Mouse (Mus musculus): Measurements from ENCODE around the gene Rasa3. TPM values are rescaled to one million over a fixed set of nuclear protein-coding genes. Genes with fewer than 3 reads are reported as not detected.

The Rasa3 gene
- polyA plus RNA-seq, 1 experiment from 2014 or later: 27.4 TPM

DNA sequence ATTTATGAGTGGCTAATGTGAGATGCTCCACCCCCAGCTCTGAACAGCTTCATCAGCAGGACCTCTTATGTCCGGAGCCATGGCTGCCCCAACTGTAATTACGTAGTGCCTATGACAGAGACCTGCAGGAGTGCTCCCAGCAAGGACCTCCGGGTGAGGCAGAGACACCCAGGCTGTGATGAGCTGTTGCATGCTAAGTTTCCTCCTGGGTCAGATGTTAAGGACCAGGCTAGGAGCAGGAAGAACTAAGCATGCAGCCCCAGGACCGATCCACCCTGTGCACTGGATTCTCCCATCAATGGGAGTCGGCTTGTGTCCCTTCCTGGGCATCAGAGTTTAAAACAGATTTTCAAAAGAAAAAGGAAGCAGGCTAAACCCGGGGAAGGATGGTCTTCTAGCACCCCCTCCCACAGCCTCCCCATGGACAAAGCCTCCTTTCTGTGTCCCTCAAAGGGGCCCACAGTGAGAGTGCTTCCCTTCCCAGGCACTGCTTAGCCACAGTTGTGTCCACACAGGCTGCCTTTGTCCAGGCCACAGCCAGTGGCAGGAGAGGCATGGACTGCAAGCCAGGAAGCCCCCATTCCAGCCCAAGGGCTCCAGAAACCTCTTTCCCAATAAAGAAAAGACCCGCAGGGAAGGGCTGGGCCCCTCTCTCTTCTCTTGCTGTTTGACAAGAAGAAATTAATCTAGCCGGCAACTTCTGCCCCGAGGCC lies 54.2 kb downstream of the Rasa3 start:
- WGBS: 62% methylated on average over 9 of the region's 9 CpGs
- ATAC-seq (replicated peaks; ENCODE audit: extremely low read depth, insufficient read depth, low FRiP score): no peak

GRCm38 (mm10) chr8:13620226-13620920 lies 57.0 kb downstream of the Rasa3 start:
- H3K27me3 ChIP-seq (ENCODE audit: control insufficient read depth, insufficient read depth, low read length): no peaks in the 10 kb centered on the region
- ATAC-seq (replicated peaks; ENCODE audit: extremely low read depth, insufficient read depth, low FRiP score): no peak
- no peak overlapping the region for H3K27ac ChIP-seq (ENCODE audit: low read length)
- no peaks in the 10 kb centered on the region for H3K36me3 ChIP-seq (ENCODE audit: control insufficient read depth, insufficient read depth)
- no peak overlapping the region for H3K9ac ChIP-seq (ENCODE audit: low read length)
- H3K4me1 ChIP-seq (ENCODE audit: control insufficient read depth, insufficient read depth, low read length): peaks cover 26% of the 10 kb centered on the region
- H3K4me3 ChIP-seq (ENCODE audit: low read length): no peak overlapping the region
- H3K4me2 ChIP-seq (ENCODE audit: low read depth, low read length): no peak overlapping the region
- 85% methylated on average over 9 of the region's 9 CpGs for WGBS
- no peaks in the 10 kb centered on the region for H3K9me3 ChIP-seq (replicated peaks; ENCODE audit: control insufficient read depth, low read length)

More for the DNA sequence above, 54.2 kb downstream of the Rasa3 start:
- H3K27me3 ChIP-seq (ENCODE audit: control insufficient read depth, insufficient read depth, low read length): no peaks in the 10 kb centered on the region
- no peak overlapping the region for H3K4me3 ChIP-seq (ENCODE audit: low read length)
- H3K9ac ChIP-seq (ENCODE audit: low read length): no peak overlapping the region
- H3K9me3 ChIP-seq (replicated peaks; ENCODE audit: control insufficient read depth, low read length): peaks cover 3% of the 10 kb centered on the region; the same call in 1 of the 2 replicates
- peaks cover 7% of the 10 kb centered on the region for H3K36me3 ChIP-seq (ENCODE audit: control insufficient read depth, insufficient read depth)
- no peak overlapping the region for H3K27ac ChIP-seq (ENCODE audit: low read length)
- H3K4me1 ChIP-seq (ENCODE audit: control insufficient read depth, insufficient read depth, low read length): peaks cover 26% of the 10 kb centered on the region
- H3K4me2 ChIP-seq (ENCODE audit: low read depth, low read length): no peak overlapping the region

GRCm38 (mm10) chr8:13616831-13617505 lies 60.4 kb downstream of the Rasa3 start:
- H3K9ac ChIP-seq (ENCODE audit: low read length): no peak overlapping the region
- 72% methylated on average over 17 of the region's 17 CpGs for WGBS
- 0 out of 2 replicates have a peak overlapping the region, but pooled peaks have one; percentile 14 for H3K27ac ChIP-seq (ENCODE audit: low read length)
- H3K27me3 ChIP-seq (ENCODE audit: control insufficient read depth, insufficient read depth, low read length): no peaks in the 10 kb centered on the region
- peaks cover 16% of the 10 kb centered on the region for H3K36me3 ChIP-seq (ENCODE audit: control insufficient read depth, insufficient read depth)
- no peak overlapping the region for H3K4me3 ChIP-seq (ENCODE audit: low read length)
- H3K4me1 ChIP-seq (ENCODE audit: control insufficient read depth, insufficient read depth, low read length): peaks cover 12% of the 10 kb centered on the region
- no peak for ATAC-seq (replicated peaks; ENCODE audit: extremely low read depth, insufficient read depth, low FRiP score)
- no peak overlapping the region for H3K4me2 ChIP-seq (ENCODE audit: low read depth, low read length)
- peaks cover 4% of the 10 kb centered on the region; the same call in 1 of the 2 replicates for H3K9me3 ChIP-seq (replicated peaks; ENCODE audit: control insufficient read depth, low read length)

- Histone ChIP-seq H3K4me2 (ENCODE audit: low read depth, low read length) (no peak overlapping the region; the same call in 1 of the 2 replicates), H3K9me3 (replicated peaks; ENCODE audit: control insufficient read depth, low read length) (peaks cover 4% of the 10 kb centered on the region; the same call in 1 of the 2 replicates), H3K27ac (ENCODE audit: low read length) (peak overlapping the region; percentile 67), H3K4me1 (ENCODE audit: control insufficient read depth, insufficient read depth, low read length) (peaks cover 10% of the 10 kb centered on the region), H3K4me3 (ENCODE audit: low read length) (no peak overlapping the region), H3K9ac (ENCODE audit: low read length) (peak overlapping the region; percentile 29; the same call in 1 of the 2 replicates), H3K36me3 (ENCODE audit: control insufficient read depth, insufficient read depth) (peaks cover 16% of the 10 kb centered on the region), H3K27me3 (ENCODE audit: control insufficient read depth, insufficient read depth, low read length) (no peaks in the 10 kb centered on the region)
- WGBS: 36% methylated on average over 10 of the region's 10 CpGs
- 0 out of 2 replicates have a peak, but pooled peaks have one; percentile 20 for ATAC-seq (replicated peaks; ENCODE audit: extremely low read depth, insufficient read depth, low FRiP score)
Observed at GRCm38 (mm10) chr8:13614924-13615391, 62.4 kb downstream of the Rasa3 start.

DNA sequence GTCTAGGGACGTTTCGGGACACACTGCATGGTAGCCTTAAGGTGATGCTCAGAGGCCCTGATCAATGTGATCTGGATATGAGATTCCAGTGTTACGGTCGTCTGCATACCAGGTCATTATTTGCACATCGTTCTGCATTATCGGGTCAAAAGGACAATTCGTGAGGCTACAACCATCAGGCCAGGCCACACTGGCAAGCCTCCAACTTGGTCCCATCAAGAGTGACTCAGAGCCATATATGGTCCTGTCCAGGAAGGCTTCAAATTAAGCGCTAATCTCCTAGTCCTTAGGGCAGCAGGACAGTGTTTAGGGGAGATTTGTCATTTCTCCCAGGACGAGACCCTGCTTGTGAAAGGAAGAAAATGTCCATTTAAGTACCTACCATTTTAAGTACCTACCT lies 63.3 kb downstream of the Rasa3 start:
- no peak overlapping the region for H3K9ac ChIP-seq (ENCODE audit: low read length)
- ATAC-seq (replicated peaks; ENCODE audit: extremely low read depth, insufficient read depth, low FRiP score): no peak
- H3K4me2 ChIP-seq (ENCODE audit: low read depth, low read length): no peak overlapping the region
- no peak overlapping the region for H3K4me3 ChIP-seq (ENCODE audit: low read length)
- peaks cover 16% of the 10 kb centered on the region for H3K36me3 ChIP-seq (ENCODE audit: control insufficient read depth, insufficient read depth)
- peaks cover 4% of the 10 kb centered on the region; the same call in 1 of the 2 replicates for H3K9me3 ChIP-seq (replicated peaks; ENCODE audit: control insufficient read depth, low read length)
- WGBS: 67% methylated on average over 9 of the region's 9 CpGs
- no peak overlapping the region for H3K27ac ChIP-seq (ENCODE audit: low read length)
- no peaks in the 10 kb centered on the region for H3K27me3 ChIP-seq (ENCODE audit: control insufficient read depth, insufficient read depth, low read length)
- peaks cover 14% of the 10 kb centered on the region for H3K4me1 ChIP-seq (ENCODE audit: control insufficient read depth, insufficient read depth, low read length)

GRCm38 (mm10) chr8:13611702-13612101 lies 65.7 kb downstream of the Rasa3 start:
- Histone ChIP-seq H3K4me1 (ENCODE audit: control insufficient read depth, insufficient read depth, low read length) (peaks cover 14% of the 10 kb centered on the region), H3K9me3 (replicated peaks; ENCODE audit: control insufficient read depth, low read length) (peaks cover 4% of the 10 kb centered on the region; the same call in 1 of the 2 replicates), H3K36me3 (ENCODE audit: control insufficient read depth, insufficient read depth) (peaks cover 16% of the 10 kb centered on the region), H3K4me2 (ENCODE audit: low read depth, low read length) (no peak overlapping the region), H3K27me3 (ENCODE audit: control insufficient read depth, insufficient read depth, low read length) (no peaks in the 10 kb centered on the region), H3K4me3 (ENCODE audit: low read length) (no peak overlapping the region), H3K27ac (ENCODE audit: low read length) (no peak overlapping the region), H3K9ac (ENCODE audit: low read length) (no peak overlapping the region)
- no peak for ATAC-seq (replicated peaks; ENCODE audit: extremely low read depth, insufficient read depth, low FRiP score)
- WGBS: 77% methylated on average over 12 of the region's 12 CpGs

DNA sequence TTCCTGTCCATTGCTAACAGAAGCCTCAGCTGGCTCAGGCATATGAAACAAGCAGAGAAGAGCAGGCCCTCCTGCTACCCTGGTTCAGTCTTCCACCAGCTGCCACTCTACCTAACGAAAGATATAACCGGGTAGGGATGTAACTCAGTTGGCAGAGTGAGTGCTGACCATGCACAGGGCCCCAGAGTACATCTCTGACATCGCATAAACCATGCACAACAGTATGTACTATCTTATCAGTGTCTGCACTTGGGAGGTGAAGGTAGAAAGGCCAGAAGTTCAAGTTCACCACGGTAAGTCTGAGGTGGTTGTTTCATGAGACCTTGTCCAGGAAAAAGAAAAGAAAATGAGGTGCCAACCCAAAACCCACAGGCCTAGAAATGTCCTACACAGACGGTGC lies 67.4 kb downstream of the Rasa3 start:
- no peak overlapping the region for H3K4me3 ChIP-seq (ENCODE audit: low read length)
- no peak for ATAC-seq (replicated peaks; ENCODE audit: extremely low read depth, insufficient read depth, low FRiP score)
- no peaks in the 10 kb centered on the region for H3K27me3 ChIP-seq (ENCODE audit: control insufficient read depth, insufficient read depth, low read length)
- peaks cover 18% of the 10 kb centered on the region for H3K4me1 ChIP-seq (ENCODE audit: control insufficient read depth, insufficient read depth, low read length)
- peaks cover 4% of the 10 kb centered on the region; the same call in 1 of the 2 replicates for H3K9me3 ChIP-seq (replicated peaks; ENCODE audit: control insufficient read depth, low read length)
- no peak overlapping the region for H3K4me2 ChIP-seq (ENCODE audit: low read depth, low read length)
- no peak overlapping the region for H3K27ac ChIP-seq (ENCODE audit: low read length)
- H3K9ac ChIP-seq (ENCODE audit: low read length): no peak overlapping the region
- WGBS: 36% methylated on average over 5 of the region's 5 CpGs
- peaks cover 16% of the 10 kb centered on the region for H3K36me3 ChIP-seq (ENCODE audit: control insufficient read depth, insufficient read depth)

GRCm38 (mm10) chr8:13608946-13609345 lies 68.5 kb downstream of the Rasa3 start:
- WGBS: 93% methylated on average over 6 of the region's 6 CpGs
- Histone ChIP-seq H3K27ac (ENCODE audit: low read length) (no peak overlapping the region), H3K9ac (ENCODE audit: low read length) (no peak overlapping the region), H3K36me3 (ENCODE audit: control insufficient read depth, insufficient read depth) (peaks cover 16% of the 10 kb centered on the region), H3K27me3 (ENCODE audit: control insufficient read depth, insufficient read depth, low read length) (no peaks in the 10 kb centered on the region), H3K4me3 (ENCODE audit: low read length) (no peak overlapping the region), H3K4me2 (ENCODE audit: low read depth, low read length) (no peak overlapping the region), H3K4me1 (ENCODE audit: control insufficient read depth, insufficient read depth, low read length) (peaks cover 12% of the 10 kb centered on the region), H3K9me3 (replicated peaks; ENCODE audit: control insufficient read depth, low read length) (peaks cover 4% of the 10 kb centered on the region; the same call in 1 of the 2 replicates)
- no peak for ATAC-seq (replicated peaks; ENCODE audit: extremely low read depth, insufficient read depth, low FRiP score)
